Mouse (Mus musculus): Measurements from ENCODE around the gene Mapk1ip1.

Mapk1ip1 gene

GRCm38 (mm10) chr7:138845544-138846391 is at the start of gene Mapk1ip1, which contains the start of gene Ppp2r2d:
TSS of gene Mapk1ip1 (minus strand) at chr7:138846273.
TSS of gene Ppp2r2d (plus strand) at chr7:138846079.
- DNase-seq (ENCODE audit: low spot score in 2 of 2): peak; percentile 90 to 93

GRCm38 (mm10) chr7:138885365-138886289 is 39.6 kb upstream of the Mapk1ip1 start:
- DNase-seq (ENCODE audit: low spot score in 2 of 2): no peak

GRCm38 (mm10) chr7:138883724-138884123 is 37.7 kb upstream of the Mapk1ip1 start:
- no peak for DNase-seq (ENCODE audit: low spot score in 2 of 2)

GRCm38 (mm10) chr7:138875031-138875430 is 29.0 kb upstream of the Mapk1ip1 start:
- DNase-seq (ENCODE audit: low spot score in 2 of 2): no peak

- DNase-seq (ENCODE audit: low spot score in 2 of 2): no peak
Observed at GRCm38 (mm10) chr7:138872956-138873355, 26.9 kb upstream of the Mapk1ip1 start.

GRCm38 (mm10) chr7:138868316-138868715 is 22.2 kb upstream of the Mapk1ip1 start:
- DNase-seq (ENCODE audit: low spot score in 2 of 2): no peak

GRCm38 (mm10) chr7:138867286-138867685 is 21.2 kb upstream of the Mapk1ip1 start:
- DNase-seq (ENCODE audit: low spot score in 2 of 2): no peak

GRCm38 (mm10) chr7:138864776-138865175 is 18.7 kb upstream of the Mapk1ip1 start:
- DNase-seq (ENCODE audit: low spot score in 2 of 2): no peak

- no peak for DNase-seq (ENCODE audit: low spot score in 2 of 2)
Observed at GRCm38 (mm10) chr7:138863950-138864572, 18.0 kb upstream of the Mapk1ip1 start.

GRCm38 (mm10) chr7:138856670-138857069 is 10.6 kb upstream of the Mapk1ip1 start:
- no peak for DNase-seq (ENCODE audit: low spot score in 2 of 2)

- no peak for DNase-seq (ENCODE audit: low spot score in 2 of 2)
Observed at GRCm38 (mm10) chr7:138854201-138854600, 8.1 kb upstream of the Mapk1ip1 start.

- no peak for DNase-seq (ENCODE audit: low spot score in 2 of 2)
Observed at GRCm38 (mm10) chr7:138853417-138854031, 7.5 kb upstream of the Mapk1ip1 start.

GRCm38 (mm10) chr7:138850083-138850482 is 4.0 kb upstream of the Mapk1ip1 start:
- no peak for DNase-seq (ENCODE audit: low spot score in 2 of 2)

GRCm38 (mm10) chr7:138848028-138848920 is 2.2 kb upstream of the Mapk1ip1 start:
- no peak for DNase-seq (ENCODE audit: low spot score in 2 of 2)

- no peak for DNase-seq (ENCODE audit: low spot score in 2 of 2)
Observed at GRCm38 (mm10) chr7:138847316-138848027, 1.4 kb upstream of the Mapk1ip1 start.

- DNase-seq (ENCODE audit: low spot score in 2 of 2): no peak
Observed at GRCm38 (mm10) chr7:138846502-138846991, 474 bp upstream of the Mapk1ip1 start.

- no peak for DNase-seq (ENCODE audit: low spot score in 2 of 2)
Observed at GRCm38 (mm10) chr7:138845111-138845510, 962 bp downstream of the Mapk1ip1 start.

GRCm38 (mm10) chr7:138843421-138843820 is 2.7 kb downstream of the Mapk1ip1 start:
- no peak for DNase-seq (ENCODE audit: low spot score in 2 of 2)

GRCm38 (mm10) chr7:138841436-138842151 is 4.5 kb downstream of the Mapk1ip1 start:
- no peak for DNase-seq (ENCODE audit: low spot score in 2 of 2)

Measured in frontal cortex, postnatal 14 days (tissue).